Mouse (Mus musculus) gastrocnemius, postnatal 4 days (tissue): ENCODE measurements around the gene Olfr63. TPM values are rescaled to one million over a fixed set of nuclear protein-coding genes. Genes with fewer than 3 reads are reported as not detected.
"Not testable (repeated sequence)": the region's sequence is repeated elsewhere in the genome, so short reads cannot be mapped to it uniquely, and the experiment has no call there.

Source experiments
- DNase-seq, 2 experiments: peaks; one replicate each; pipeline ENCODE4 v3.0.0; 2021 to 2022; ENCODE audit warnings: low spot score in 2 of 2, mixed read lengths in 2 of 2
- long read RNA-seq, 2 experiments: library from polyadenylated mRNA; stranded (forward); transcript quantifications; one replicate each; pipeline ENCODE4 v2.0.0; 2021
- total RNA-seq, 2 experiments: library from RNA; stranded (reverse); gene quantifications; 2 replicates each; pipeline ENCODE4 v1.2.3; 2021

The Olfr63 gene
- total RNA-seq: under 1 TPM in 1 of 2 experiments, not detected in 1; 0.03 TPM
- long read RNA-seq, experiment 1: 0 reads
- long read RNA-seq, experiment 2: 0 reads

- DNase-seq: no peak
Observed at GRCm38 (mm10) chr17:33264376-33264775, at the start of gene Olfr63. Olfr63 (plus strand) TSS chr17:33264676.

DNA sequence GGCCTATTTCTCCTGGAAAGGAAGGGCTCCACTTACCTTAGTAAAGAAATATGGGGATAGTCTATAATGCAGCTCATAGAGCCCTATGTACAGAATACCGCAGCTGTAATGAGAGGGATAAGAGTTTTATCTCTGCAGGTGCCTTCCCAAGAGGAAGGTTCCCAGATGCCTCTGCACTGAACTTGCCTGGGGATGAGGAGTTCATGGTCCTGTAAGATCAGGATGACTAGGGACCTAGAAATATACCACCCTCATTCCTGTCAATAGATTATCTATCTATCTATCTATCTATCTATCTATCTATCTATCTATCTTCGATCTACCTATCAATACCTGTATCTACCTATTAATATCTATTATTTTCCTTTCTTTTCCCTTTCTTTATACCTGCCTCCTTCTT, 42.9 kb upstream of the Olfr63 start, which contains the start of gene Olfr1564:
Gene Olfr1564 (minus strand): TSS at position 101 of the 400 bp plus-strand sequence.
- no peak for DNase-seq

GRCm38 (mm10) chr17:33236646-33237045, 27.8 kb upstream of the Olfr63 start:
- DNase-seq: not testable (repeated sequence)

GRCm38 (mm10) chr17:33254530-33255318, 9.8 kb upstream of the Olfr63 start, which contains the start of gene Zfp955a:
Zfp955a (minus strand) TSS chr17:33255145.
- DNase-seq: not testable (repeated sequence)

- not testable (repeated sequence) for DNase-seq
Observed at GRCm38 (mm10) chr17:33255319-33255657, 9.2 kb upstream of the Olfr63 start.

DNA sequence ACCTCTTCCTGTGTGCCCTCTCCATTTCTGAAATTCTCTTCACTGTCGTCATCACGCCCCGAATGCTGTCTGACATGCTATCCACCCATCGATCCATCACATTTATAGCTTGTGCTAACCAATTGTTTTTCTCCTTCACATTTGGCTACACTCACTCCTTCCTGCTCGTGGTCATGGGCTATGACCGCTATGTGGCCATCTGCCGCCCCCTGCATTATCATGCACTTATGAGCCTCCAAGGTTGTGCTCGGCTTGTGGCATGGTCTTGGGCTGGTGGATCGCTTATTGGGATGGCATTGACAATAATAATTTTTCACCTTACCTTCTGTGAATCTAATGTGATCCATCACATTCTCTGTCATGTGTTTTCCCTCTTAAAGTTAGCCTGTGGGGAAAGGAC, 4.4 kb downstream of the Olfr63 start:
- no peak for DNase-seq

DNA sequence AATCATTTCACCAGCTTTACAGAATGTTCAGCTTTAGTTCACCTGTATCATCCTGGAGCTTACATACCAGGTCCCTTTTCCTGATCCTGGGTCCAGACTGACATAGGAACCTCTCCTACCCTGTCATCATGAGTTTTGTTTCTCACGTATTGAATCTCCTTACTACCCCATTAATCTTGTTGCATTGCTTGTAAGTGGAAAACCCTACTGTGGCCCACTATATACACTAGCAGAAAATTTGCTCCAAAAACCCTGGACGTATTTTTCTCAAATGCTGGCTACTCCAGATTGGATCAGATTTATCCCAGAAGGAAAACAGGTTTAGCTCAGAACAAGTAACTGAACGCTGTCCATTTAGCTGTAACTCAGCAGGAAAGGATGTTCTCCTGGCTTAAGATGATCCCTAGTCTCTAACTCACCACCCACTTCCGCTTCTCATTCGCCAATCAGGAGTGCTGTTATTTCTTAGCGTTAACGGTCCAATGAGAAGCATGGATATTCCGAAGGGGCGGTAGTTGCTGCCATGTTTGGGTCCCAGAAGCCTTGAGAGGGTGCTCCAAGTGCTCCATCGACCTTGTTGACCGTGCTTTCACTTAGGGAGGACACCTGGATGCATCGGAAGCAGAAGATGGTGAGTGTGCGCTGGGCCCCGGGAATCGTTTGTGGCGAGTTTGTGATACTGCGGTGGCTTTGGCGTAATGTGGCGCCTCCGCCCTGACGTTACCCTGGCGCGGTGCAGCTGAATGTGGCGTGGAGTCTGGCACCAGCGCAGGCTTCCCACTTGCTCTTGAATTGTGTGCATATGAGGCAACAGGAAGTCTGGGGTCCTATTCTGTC, 24.8 kb downstream of the Olfr63 start, which contains the start of gene Zfp955b:
Gene Zfp955b (plus strand): TSS at position 506 of the 837 bp plus-strand sequence.
- not testable (repeated sequence) for DNase-seq

DNA sequence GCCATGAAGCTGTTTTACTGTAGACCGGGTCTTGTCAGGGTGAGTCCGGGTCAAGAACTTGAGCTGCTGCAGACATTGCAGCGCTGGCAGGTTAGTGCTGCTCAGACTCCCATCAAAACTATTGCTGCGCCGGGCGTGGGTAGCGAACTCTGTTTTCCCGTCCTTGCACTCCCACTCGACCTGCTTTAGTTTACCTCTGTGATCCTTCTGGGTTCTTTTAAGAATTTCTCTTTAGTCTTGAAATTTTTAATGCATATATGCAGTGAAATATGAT, 25.3 kb downstream of the Olfr63 start:
- DNase-seq: not testable (repeated sequence)

Other genes starting within 250 kb of the Olfr63 start
- gene Zfp763, start 231.3 kb upstream of the Olfr63 start, total RNA-seq: 1 to 10 TPM; 5.5 to 6.1 TPM
- not detected for gene 4921501E09Rik, start 196.6 kb upstream of the Olfr63 start, total RNA-seq
- 1 to 10 TPM; 4.6 to 5.6 TPM for gene Zfp563, start 175.4 kb upstream of the Olfr63 start, total RNA-seq
- under 1 TPM in 1 of 2 experiments, not detected in 1; 0.07 TPM for gene Morc2b, start 125.0 kb upstream of the Olfr63 start, total RNA-seq
- not detected for gene Olfr55, start 96.2 kb upstream of the Olfr63 start, total RNA-seq
- not detected for gene Olfr239, start 73.4 kb upstream of the Olfr63 start, total RNA-seq
- under 1 TPM; 0.15 to 0.23 TPM for gene Olfr1564, start 43.0 kb upstream of the Olfr63 start, total RNA-seq
- gene Zfp955a, start 9.5 kb upstream of the Olfr63 start, total RNA-seq: 1 to 10 TPM; 6.7 to 8.2 TPM
- gene Zfp955b, start 24.9 kb downstream of the Olfr63 start, total RNA-seq: 10 to 100 TPM; 10.6 to 11.8 TPM
- gene Zfp81, start 94.2 kb downstream of the Olfr63 start, total RNA-seq: 1 to 10 TPM; 8.7 to 9.4 TPM
- gene Zfp101, start 130.0 kb downstream of the Olfr63 start, total RNA-seq: 1 to 10 TPM; 6.6 to 9.7 TPM
- gene Actl9, start 168.2 kb downstream of the Olfr63 start, total RNA-seq: not detected